Mouse (Mus musculus) CD4-positive helper T cell, adult 2 months (primary cell): ENCODE data around the gene Atp5h.

Experiments
- DNase-seq: peaks from one replicate; pipeline ENCODE4 v3.0.0-alpha.2; 2012; ENCODE audit warnings: low read depth, missing footprints, low spot score

Gene Atp5h

DNA sequence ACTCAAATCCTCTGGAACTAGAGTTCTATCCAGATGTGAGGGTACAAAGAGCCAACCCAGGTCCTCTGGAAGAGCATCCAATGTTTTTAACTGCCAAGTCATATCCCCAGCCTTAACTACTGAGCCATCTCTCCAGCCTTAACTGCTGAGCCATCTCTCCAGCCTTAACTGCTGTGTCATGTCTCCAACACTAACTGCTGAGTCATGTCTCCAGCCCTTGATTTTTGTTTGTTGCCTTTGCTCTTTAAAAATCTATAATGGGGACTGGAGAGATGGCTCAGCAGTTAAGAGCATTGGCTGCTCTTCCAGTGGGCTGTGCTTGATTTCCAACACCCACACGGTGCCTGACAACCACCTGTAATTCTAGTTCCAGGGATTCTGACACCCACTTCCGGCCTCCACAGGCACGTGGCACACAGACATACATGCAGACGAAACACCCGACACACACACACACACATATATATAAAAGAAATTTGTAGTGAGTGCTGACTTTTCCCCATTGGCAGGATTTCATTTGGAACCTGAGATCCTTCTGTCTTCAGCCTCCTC lies 17.9 kb upstream of the Atp5h start:
- DNase-seq: no peak

GRCm38 (mm10) chr11:115435596-115436337 lies 16.0 kb upstream of the Atp5h start:
- no peak for DNase-seq

- no peak for DNase-seq
Observed at GRCm38 (mm10) chr11:115433342-115433741, 13.6 kb upstream of the Atp5h start.

GRCm38 (mm10) chr11:115432814-115433213 lies 13.1 kb upstream of the Atp5h start:
- no peak for DNase-seq

DNA sequence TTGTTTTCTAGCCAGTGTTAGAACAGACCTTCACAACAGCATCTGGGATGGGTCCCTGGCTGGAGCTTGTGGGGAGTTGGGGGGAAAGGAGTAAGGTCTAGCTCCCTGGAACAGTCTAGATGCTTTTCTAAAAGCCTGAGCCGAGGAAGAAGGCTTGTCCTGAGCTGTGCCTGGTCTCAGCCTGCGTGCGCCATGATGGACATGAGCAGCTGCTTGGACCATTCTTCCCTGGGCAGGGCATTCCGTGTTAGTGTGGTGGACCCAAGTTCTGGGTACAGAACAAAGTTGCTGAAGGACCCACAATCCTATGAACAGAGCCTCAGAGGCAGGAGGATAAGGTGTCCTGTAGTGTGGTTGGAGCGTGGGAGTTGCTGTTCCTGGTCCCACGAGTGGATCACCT lies 10.8 kb upstream of the Atp5h start:
- DNase-seq: no peak

- no peak for DNase-seq
Observed at GRCm38 (mm10) chr11:115429307-115429706, 9.5 kb upstream of the Atp5h start.

DNA sequence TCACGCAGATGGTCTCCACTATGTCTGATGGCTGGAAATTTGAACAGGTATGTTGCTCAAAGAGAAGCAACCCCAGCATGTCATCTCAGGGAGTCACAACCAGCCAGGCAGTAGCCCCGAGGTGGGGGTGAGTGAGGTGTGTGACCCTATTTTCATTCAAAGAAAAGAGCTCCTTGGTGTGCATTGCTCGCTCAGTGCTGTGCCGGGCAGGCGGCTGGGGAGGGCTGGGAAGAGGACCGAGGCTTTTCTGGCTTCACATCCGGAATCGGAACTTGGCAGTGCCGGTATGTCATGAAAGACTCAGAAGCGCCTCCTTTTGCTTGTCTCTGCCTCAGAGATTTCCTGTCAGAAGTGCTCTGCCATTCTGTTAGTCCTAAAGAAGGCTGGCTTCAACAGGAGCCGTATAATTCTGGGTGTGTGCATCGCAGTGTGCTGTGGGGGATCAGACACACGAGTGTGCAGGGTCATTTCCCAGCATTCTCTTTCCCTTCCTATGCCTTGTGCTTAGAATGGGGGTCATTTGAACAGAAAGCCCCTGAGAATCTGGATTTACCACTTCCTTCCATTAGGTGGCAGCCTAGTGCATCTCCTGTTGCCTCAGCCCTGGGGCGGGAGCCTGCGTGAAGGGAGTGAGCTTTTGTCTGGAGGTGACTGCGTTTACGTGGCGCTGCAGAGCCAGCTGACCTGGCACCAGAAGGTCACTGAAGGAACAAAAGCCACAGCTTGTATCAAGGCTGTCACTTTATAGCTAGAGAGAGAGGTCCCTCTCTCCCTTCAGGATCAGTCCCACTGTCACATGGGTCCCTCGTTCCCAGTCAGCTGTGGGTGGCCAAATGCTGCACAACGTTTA lies 7.9 kb upstream of the Atp5h start:
- DNase-seq: peak; percentile 81

- no peak for DNase-seq
Observed at GRCm38 (mm10) chr11:115425671-115426070, 5.9 kb upstream of the Atp5h start.

GRCm38 (mm10) chr11:115424666-115425065 lies 4.9 kb upstream of the Atp5h start:
- no peak for DNase-seq

DNA sequence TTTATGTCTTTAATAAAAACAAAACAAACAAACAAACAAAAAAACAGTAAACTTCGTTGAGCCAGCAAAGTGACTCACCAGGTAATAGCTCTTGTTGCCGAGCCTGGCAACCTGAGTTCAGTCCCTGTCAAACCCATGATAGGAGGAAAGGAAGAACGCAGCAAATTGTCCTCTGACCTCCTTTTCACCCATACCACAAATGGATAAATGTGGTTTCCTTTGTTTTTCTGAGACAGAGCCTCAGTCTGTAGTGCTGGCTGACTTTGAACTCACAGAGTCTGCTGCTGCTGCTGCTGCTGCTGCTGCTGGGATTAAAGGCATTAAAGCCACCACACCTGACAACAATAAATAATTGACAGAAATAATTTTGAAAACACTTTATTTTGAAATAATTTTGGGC lies 3.3 kb upstream of the Atp5h start:
- DNase-seq: peak; percentile 66

DNA sequence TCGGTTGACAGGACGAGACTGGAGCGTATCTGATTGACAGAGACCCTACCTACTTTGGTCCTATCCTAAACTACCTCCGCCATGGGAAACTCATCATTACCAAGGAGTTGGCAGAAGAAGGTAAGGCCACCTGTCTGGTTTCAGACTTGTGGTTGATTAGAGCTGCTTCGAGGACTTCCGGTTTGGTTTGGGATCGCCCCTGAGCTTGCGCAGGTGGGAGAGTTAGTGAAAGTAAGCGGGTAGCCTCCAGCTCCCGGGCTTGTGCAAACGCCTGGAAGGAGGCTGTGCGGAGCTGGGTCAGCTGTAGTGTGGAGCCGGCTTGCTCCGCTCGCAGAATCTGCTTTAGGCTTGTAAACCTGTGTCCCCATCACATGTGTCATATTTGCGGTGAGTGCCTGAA lies 2.2 kb upstream of the Atp5h start:
- peak; percentile 27 for DNase-seq

DNA sequence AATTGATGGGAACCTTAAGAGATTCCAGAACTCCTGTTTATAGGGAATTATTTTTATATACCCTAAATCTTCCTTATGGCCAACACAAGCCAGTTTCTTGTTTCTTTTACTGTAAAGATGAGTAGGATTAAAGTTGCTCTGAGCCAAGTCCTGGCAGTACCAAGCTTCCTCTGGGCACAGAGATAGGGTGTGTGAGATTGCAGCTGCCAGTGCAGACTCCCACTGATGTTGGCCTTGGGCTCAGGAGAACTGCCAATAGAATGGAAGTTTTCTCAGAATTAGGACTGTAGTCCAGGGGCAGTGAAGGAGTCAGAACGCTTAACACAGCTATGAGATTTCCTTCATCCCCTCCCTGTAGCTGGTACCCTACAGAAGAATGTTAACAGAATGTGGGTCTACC lies 1.6 kb upstream of the Atp5h start:
- no peak for DNase-seq

- DNase-seq: peak; percentile 49
Observed at GRCm38 (mm10) chr11:115420336-115421190, 801 bp upstream of the Atp5h start.

DNA sequence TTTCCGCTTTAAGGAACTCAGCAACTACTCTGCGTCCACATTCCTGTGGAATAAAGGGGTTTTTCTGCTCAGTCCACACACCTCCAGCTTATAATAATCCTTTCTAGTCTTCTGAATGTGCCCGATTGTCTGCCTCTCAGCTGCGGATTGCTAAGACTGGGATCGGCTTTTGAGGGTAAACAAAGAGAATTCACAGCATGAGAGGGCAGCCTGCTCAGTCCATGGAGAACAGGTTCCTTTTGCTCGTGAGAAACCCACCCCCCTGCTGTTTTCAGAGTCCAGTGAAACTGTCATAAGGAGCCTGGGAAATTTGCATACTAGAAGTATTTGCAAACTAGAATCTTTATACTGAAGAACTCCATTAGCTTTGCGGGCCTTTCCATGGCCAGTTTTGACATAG lies 10.2 kb downstream of the Atp5h start:
- no peak for DNase-seq

GRCm38 (mm10) chr11:115408266-115408920 lies 11.4 kb downstream of the Atp5h start:
- peak; percentile 71 for DNase-seq

DNA sequence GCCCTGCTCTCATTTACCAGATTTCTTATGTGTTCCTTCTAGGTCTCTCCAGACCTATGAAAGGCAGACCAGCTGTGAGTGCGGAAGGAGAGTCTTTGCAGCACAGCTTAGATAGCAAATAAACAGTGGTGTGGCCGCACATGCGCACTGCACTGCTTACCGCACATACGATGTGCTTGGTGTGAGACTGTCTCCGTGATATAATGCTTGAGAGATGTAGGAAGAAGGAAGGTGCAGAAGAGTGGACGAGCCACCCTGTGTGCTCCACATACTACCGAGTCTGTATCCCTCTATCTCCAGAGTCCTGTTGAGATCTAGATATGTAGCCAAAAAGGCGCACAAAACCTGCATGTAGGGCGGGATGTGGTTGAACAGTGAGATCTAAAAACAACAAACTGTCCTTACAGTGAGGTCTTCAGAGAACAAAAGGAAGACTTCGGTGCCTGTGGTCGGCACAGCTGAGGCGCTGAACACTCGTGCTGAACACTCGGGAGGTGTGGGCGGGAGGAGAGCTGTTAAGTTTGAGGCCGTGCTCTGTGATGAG lies 12.8 kb downstream of the Atp5h start:
- DNase-seq: peak; percentile 88

DNA sequence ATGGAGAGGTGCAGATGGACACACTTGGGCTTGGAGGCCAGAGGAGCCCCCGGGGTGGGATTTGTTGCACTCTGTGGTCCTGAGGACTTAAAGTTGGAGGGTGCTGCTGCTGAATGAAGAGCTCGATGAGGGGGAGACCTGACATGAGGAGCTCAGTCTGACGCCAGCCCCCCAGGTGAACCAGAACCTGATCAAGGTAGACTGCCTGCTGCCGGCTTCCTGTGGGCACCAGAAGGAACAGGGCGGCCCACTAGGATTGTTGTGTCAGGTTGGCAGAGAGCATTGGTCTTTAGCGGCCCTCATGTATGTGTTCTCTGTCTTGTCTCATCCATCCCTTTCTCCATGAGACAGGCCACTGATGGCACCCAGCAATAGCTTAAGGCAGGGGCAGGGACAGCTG lies 14.0 kb downstream of the Atp5h start:
- no peak for DNase-seq

- peak; percentile 88 for DNase-seq
Observed at GRCm38 (mm10) chr11:115403338-115404124, 16.2 kb downstream of the Atp5h start, which contains the start of gene Mrpl58. Gene Mrpl58, plus strand, starts transcription at chr11:115403752.

GRCm38 (mm10) chr11:115400630-115401391 lies 19.0 kb downstream of the Atp5h start:
- DNase-seq: no peak
